Mouse (Mus musculus): ENCODE results near the gene Sel1l. TPM values are rescaled to one million over a fixed set of nuclear protein-coding genes. Genes with fewer than 3 reads are reported as not detected.
"Not testable (repeated sequence)": the region's sequence is repeated elsewhere in the genome, so short reads cannot be mapped to it uniquely, and the experiment has no call there.

Sel1l gene
- total RNA-seq, 2 experiments from 2014 or later: 14.7 to 41.4 TPM

DNA sequence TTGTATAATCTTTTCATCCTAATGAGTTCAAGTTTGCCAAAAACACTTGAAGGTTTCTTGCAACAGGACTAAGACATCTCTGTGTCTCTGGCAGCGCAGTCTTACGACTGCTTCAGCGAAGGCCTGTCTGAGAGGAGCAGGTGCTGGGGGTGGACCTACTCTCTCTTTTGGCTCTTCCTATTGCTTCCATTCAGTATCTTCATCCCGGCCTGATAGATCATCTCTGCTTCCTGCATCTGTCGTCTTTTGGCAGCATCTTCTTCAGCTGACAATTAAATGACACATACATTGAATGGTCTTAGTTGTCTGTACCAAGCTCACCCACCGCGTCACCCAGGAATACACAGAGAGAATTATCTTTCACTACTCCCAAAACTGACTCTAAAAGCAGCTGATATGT, 17.5 kb downstream of the Sel1l start:
- ATAC-seq (replicated peaks; ENCODE audit: low FRiP score, poor library complexity, severe bottlenecking): no peak

- ATAC-seq (replicated peaks; ENCODE audit: low FRiP score, poor library complexity, severe bottlenecking): no peak
Measured at GRCm38 (mm10) chr12:91820461-91820860, 28.5 kb downstream of the Sel1l start.

- no peak for ATAC-seq (replicated peaks; ENCODE audit: low FRiP score, poor library complexity, severe bottlenecking)
Measured at GRCm38 (mm10) chr12:91818726-91819125, 30.2 kb downstream of the Sel1l start.

DNA sequence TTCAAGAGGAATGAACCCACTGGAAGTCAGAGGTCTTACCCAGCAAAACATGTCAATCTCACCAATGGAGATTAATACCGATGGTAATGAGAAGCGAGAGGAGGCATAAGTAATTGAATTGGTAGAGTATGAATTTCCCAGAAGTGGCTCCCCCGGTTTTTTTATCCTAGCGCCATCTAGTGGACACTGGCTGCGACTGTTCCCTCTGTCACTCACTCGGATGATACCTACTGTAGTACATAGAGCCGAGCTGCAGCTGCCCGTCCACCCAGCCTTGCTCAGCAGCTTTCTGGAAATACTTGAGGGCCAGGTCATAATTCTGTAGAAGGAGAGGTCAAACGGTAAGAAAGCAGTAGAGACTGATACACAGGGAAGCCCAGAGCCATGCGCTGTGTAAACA, 33.0 kb downstream of the Sel1l start:
- 0 out of 2 replicates have a peak, but pooled peaks have one; percentile 65 for ATAC-seq (replicated peaks; ENCODE audit: low FRiP score, poor library complexity, severe bottlenecking)

DNA sequence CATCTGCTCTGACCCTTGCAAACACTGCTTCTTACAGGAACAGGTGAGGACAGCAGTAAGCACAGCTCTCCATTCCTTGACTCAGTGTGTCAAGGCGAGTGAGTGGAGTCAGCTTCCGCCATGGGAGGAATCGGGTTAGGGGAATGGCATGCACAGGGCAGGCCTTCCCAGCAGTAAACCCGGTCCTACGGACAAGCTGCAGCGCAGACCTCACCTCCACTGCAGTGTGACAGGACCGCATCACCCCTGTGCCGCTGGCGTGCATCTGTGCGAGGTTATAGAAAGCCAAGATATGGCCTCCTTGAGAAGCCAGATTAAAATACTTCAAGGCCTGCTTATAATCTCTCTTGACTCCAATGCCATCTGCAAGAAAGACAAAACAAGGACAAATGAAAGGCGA, 33.4 kb downstream of the Sel1l start:
- no peak for ATAC-seq (replicated peaks; ENCODE audit: low FRiP score, poor library complexity, severe bottlenecking)

DNA sequence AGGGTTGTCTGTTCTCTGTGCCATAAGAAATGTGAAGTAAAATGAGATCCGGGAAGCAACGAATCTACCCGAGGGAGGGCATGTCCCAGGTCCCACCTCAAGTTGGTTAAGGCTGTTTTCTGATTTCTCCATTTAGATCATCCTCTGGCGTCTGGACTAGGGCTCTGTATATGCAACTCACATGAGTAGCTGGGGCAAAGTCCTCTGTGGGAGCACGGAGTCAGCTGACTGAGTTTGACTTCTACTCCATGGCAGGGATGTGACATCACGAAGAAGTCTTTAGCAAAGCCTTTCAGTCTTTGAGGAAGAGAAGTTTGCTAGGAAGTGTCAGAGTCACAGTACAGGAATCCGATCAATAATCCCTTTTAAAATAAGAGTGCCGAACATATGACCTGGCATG, 40.0 kb downstream of the Sel1l start:
- ATAC-seq (replicated peaks; ENCODE audit: low FRiP score, poor library complexity, severe bottlenecking): no peak

DNA sequence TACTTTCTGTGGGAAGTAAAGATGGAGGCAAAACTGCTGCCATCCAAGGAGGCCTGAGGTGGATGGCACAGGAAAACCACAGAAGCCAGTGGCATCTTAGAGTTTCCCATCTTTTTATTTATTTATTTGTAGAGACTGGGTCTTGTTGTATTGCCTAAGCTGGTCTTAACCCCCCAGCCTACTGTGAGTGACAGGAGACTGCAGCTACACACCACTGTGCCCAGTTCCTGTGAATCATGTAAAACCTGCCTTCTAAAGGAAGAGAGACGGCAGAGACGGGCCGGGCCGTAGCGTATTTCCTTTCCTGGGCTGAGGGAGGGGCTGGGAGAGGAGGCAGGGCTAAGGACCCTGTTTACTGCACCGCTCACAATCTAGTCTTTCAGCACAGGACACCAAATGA, 41.2 kb downstream of the Sel1l start:
- no peak for ATAC-seq (replicated peaks; ENCODE audit: low FRiP score, poor library complexity, severe bottlenecking)

DNA sequence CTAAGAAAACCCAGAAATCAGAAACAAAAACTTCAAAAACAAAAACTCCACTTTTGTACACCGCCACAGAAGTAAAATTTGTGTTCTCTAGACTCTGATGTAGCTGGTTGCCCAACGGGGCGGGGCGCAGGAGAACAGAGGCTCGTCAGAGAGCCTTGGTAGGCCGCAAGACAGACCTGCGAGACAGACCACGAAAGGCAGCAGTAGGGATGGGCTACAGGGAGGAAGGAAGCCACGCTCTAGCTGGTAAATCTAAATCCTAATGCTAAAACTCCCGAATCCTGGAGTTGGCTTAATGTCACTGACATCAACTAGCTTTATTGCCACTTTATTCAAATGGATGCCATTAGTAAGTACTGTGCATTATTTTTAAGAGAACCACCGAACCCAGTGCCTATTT, 41.9 kb downstream of the Sel1l start:
- no peak for ATAC-seq (replicated peaks; ENCODE audit: low FRiP score, poor library complexity, severe bottlenecking)

DNA sequence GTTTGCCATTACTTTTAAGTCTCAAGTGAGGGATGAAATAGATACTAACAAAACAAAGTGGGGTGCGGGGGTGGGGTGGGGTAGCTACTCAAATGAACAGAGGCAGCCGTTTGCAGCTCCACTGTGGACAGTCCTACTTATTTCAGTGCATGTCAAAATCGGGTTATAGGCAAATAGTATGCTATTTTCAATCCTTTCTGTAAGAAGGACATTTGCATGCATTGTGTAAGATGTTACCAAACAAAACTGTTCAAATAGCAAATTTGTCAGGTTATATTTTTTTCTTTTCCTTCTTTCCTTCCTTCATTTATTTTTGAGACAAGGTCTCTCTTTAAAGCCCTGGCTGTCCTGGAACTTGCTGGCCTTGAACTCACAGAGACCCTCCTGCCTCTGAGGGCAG, 44.7 kb downstream of the Sel1l start:
- ATAC-seq (replicated peaks; ENCODE audit: low FRiP score, poor library complexity, severe bottlenecking): no peak

GRCm38 (mm10) chr12:91803207-91803932, 45.6 kb downstream of the Sel1l start:
- no peak for ATAC-seq (replicated peaks; ENCODE audit: low FRiP score, poor library complexity, severe bottlenecking)

DNA sequence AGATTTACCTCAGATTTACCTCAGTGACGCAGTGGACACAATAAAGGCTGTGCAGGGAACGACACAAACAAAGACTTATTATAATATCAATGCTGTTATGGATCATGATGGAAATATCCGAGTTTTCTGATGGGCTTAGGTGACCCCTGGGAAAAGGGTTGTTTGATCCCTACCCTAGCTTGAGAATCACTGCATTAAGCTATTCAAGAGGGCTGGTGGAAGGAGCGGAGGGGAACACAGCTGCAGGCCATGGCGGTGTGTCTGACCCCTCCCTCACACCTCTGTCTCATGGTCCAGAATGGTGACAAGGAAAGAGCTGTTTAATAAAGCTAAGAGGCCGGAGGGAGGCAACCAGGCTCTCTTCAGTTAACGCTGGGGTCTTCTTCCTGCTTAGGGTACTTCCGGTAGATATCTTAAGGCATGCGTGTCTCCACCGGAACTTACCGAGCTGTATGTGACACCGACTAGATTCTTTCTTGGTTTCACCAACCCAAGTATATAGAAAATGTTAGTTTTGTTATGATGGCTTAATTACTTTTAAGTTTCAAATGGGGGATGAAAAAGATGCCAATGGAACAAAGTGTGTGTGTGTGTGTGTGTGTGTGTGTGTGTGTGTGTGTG, 46.3 kb downstream of the Sel1l start:
- ATAC-seq (replicated peaks; ENCODE audit: low FRiP score, poor library complexity, severe bottlenecking): no peak

DNA sequence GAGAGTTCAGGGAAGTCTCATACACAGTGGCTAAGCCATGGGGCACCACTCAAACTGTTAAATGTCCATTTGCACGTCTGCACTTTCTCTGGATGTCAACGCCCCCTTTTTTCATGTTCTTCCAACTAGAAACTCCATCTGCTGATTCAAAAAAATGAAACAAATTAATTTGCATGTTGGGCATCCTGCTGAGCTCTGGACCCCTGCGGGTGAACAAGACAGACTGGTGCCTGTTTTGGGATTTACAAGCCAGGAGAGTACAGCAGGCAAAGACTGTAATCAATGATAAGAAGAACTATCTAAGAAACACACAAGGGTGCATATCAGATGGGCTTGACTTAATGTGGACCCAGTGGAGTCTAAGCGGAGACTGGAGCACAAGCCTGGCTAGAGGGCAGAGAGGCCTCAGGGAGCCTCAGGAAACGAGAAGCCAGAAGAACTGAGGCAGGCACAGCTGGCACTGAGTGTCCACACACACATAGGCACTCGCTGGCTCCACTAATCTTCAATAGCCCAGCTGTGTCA, 48.0 kb downstream of the Sel1l start:
- ATAC-seq (replicated peaks; ENCODE audit: low FRiP score, poor library complexity, severe bottlenecking): no peak

- no peak for ATAC-seq (replicated peaks; ENCODE audit: low FRiP score, poor library complexity, severe bottlenecking)
Measured at GRCm38 (mm10) chr12:91799821-91800335, 49.1 kb downstream of the Sel1l start.

DNA sequence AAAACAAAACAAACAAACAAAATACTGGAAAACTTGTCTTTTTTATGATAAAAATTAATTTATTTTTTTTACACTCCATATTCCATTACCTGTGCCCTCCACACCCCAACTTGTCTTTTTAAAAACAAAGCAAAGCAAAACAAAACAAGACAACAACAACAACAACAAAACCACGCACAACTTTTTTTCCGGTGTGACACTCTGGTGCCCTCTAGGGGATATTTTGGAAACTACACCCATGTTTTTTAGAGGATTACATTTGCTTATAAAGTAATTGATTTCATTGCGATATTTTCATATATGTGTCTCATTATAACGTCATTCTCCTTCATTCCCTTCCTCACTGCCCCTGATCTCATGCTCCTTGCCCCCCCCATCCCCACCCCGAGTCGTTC, 49.6 kb downstream of the Sel1l start:
- ATAC-seq (replicated peaks; ENCODE audit: low FRiP score, poor library complexity, severe bottlenecking): no peak

DNA sequence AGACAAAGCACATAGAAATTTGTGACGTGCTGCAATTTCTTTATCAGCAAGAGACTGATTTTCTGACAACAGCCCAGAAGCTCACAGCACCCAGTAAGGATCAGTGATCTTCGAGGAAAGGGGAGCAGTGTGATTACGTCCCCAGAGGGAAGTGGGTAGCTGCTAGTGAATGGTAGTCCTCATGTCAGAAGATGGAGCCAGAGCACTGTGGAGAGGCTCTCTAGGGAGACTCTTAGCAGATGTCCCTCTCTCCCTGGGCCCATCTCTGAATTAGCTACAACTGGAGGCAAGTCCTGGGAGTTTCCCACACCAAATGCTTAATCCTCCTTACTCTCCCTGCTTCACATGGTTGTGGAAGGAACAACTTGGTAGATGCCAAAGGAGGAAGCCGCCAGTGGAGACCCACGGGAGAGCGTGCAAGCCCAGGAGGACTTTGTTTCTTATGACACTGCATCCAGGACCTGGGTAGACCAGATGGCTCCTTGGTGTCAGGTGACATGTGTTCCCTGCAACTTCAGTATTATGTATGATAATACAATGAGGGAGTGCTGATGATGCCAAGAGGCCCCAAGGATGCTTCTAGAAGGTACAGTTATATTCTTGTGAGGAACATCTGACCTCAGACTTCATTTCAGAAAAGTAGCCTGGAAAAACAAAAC, 50.1 kb downstream of the Sel1l start:
- no peak for ATAC-seq (replicated peaks; ENCODE audit: low FRiP score, poor library complexity, severe bottlenecking)

GRCm38 (mm10) chr12:91796774-91797173, 52.2 kb downstream of the Sel1l start:
- ATAC-seq (replicated peaks; ENCODE audit: low FRiP score, poor library complexity, severe bottlenecking): no peak

DNA sequence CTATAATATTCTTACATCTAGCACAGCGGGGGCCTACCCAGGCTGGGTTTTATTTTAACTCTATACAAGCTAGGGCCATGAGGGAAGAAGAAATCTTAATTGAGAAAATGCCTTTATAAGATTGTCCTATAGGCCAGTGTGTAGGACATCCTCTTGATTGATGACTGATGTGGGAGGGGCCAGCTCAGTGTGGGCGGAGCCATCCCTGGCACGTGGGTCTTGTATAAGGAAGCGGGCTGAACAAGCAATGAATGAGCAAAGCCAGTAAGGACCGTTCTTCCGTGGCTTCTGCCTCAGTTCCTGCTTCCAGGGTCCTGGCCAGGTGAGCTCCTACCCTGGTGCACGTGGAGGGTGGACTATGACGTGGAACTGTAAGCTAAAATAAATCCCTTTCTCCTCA, 55.7 kb downstream of the Sel1l start:
- no peak for ATAC-seq (replicated peaks; ENCODE audit: low FRiP score, poor library complexity, severe bottlenecking)

DNA sequence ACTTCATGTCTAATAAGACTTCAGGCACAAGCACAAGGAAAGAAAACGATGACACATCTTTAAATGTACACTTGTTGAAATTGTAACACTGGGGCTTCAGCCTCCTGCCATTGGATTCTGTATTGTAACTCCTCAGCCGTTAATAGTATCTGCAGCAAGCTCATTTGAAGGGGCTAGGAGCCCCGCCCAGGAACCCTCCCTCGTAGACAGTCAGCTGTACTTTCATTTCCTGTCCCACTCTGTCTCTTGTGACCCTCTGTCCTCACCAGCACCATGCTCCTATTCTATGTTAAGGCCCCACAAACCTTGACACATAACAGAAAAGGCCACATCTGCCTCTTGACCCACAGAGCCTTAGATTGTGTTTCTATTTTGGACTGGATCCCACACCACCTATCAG, 57.1 kb downstream of the Sel1l start:
- no peak for ATAC-seq (replicated peaks; ENCODE audit: low FRiP score, poor library complexity, severe bottlenecking)

- ATAC-seq (replicated peaks; ENCODE audit: low FRiP score, poor library complexity, severe bottlenecking): no peak
Measured at GRCm38 (mm10) chr12:91789801-91790200, 59.2 kb downstream of the Sel1l start.

GRCm38 (mm10) chr12:91788446-91788845, 60.5 kb downstream of the Sel1l start:
- not testable (repeated sequence) for ATAC-seq (replicated peaks; ENCODE audit: low FRiP score, poor library complexity, severe bottlenecking)

GRCm38 (mm10) chr12:91787959-91788437, 61.0 kb downstream of the Sel1l start, which contains the start of gene Ston2:
TSS of gene Ston2 (minus strand) at chr12:91788387.
- no peak for ATAC-seq (replicated peaks; ENCODE audit: low FRiP score, poor library complexity, severe bottlenecking)
